Mouse (Mus musculus): ENCODE results near the gene Ppp1r16b.

DNA sequence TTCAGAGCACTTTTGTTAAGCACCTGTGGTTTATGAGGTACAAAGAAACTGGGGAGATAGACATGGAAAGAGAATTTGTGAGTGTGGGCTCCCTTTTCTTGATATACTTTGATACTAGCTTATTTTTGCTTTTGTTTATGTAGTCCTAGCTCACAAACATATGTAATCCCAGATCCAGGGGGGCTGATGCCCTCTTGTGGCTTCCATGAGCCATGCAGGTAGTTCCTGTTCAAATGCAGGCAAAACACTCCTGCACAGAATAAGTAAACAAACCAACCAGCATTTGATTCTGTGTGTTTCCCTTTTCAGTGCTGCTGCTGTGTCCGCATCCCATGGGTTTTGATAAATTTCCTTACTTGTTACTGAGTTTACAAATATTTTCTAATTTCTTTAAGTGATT lies 35.8 kb upstream of the Ppp1r16b start:
- TF ChIP-seq CTCF (IDR thresholded peaks at IDR 0.05; ENCODE audit: insufficient read depth, low read depth, low read length) (no peak), POLR2A (IDR thresholded peaks at IDR 0.05; ENCODE audit: insufficient read depth, low read depth, low read length) (no peak)

Measured in olfactory bulb, adult 2 months (tissue).